11 mouse cellular contexts compared by ENCODE assay signal in genomic region chr5:100200805-100201204, GRCm38 (mm10). TPM values are rescaled to one million over a fixed set of nuclear protein-coding genes. Genes with fewer than 3 reads are reported as not detected.
DNase-seq lines count a peak whose midpoint lies in the region; ATAC-seq lines count a peak whose summit lies in the region.
"Had no signal": no experiment of that assay in that cellular context is flagged by ENCODE, and none has a peak within 500 bp of the region (broad histone marks: within the 10 kb centered on the region; RNA-seq: fewer than 3 reads in every experiment).

No protein-coding gene starts in this region.

- no peaks in the 10 kb centered on the region for H3K9me3 ChIP-seq in hindbrain, embryonic 11.5 days (ENCODE audit: control insufficient read depth, low read length)
- no peaks in the 10 kb centered on the region for H3K9me3 ChIP-seq in hindbrain, embryonic 10.5 days
- no peaks in the 10 kb centered on the region for H3K9me3 ChIP-seq in hindbrain, embryonic 14.5 days (ENCODE audit: control insufficient read depth, low read length)
- H3K9me3 ChIP-seq in neural tube, embryonic 12.5 days: no peaks in the 10 kb centered on the region

- no peak for ATAC-seq in hindbrain, embryonic 11.5 days (ENCODE audit: low FRiP score)
- peak; percentile 71; the same call in 1 of the 2 replicates for ATAC-seq in hindbrain, embryonic 14.5 days (ENCODE audit: low FRiP score)
- ATAC-seq in neural tube, embryonic 12.5 days (ENCODE audit: low FRiP score, low read depth): peak; percentile 76
- no peak for ATAC-seq in megakaryocyte-erythroid progenitor cell, adult 5-6 weeks (replicated peaks; ENCODE audit: low FRiP score, low TSS enrichment, poor library complexity, severe bottlenecking)

- no peak overlapping the region for H3K4me2 ChIP-seq in hindbrain, embryonic 11.5 days (replicated peaks; ENCODE audit: low read depth, low read length)
- no peak overlapping the region for H3K4me2 ChIP-seq in hindbrain, embryonic 14.5 days (replicated peaks)
- H3K4me2 ChIP-seq in neural tube, embryonic 12.5 days (replicated peaks): no peak overlapping the region

- no peak overlapping the region for H3K27ac ChIP-seq in hindbrain, embryonic 11.5 days (ENCODE audit: low read depth, low read length)
- H3K27ac ChIP-seq in hindbrain, embryonic 10.5 days: no peak overlapping the region
- H3K27ac ChIP-seq in hindbrain, embryonic 14.5 days: peak overlapping the region; percentile 2; the same call in 1 of the 2 replicates
- no peak overlapping the region for H3K27ac ChIP-seq in neural tube, embryonic 12.5 days

- H3K4me1 ChIP-seq in hindbrain, embryonic 11.5 days (replicated peaks; ENCODE audit: control insufficient read depth, insufficient read depth, low read length): no peaks in the 10 kb centered on the region
- H3K4me1 ChIP-seq in hindbrain, embryonic 10.5 days (replicated peaks): peaks cover 28% of the 10 kb centered on the region
- H3K4me1 ChIP-seq in hindbrain, embryonic 14.5 days (replicated peaks; ENCODE audit: control insufficient read depth, insufficient read depth, low read length): peaks cover 25% of the 10 kb centered on the region
- H3K4me1 ChIP-seq in neural tube, embryonic 12.5 days: peaks cover 18% of the 10 kb centered on the region; the same call in 1 of the 2 replicates

- no peaks in the 10 kb centered on the region for H3K36me3 ChIP-seq in hindbrain, embryonic 11.5 days (ENCODE audit: control insufficient read depth, insufficient read depth, low read length)
- H3K36me3 ChIP-seq in hindbrain, embryonic 10.5 days: no peaks in the 10 kb centered on the region
- no peaks in the 10 kb centered on the region for H3K36me3 ChIP-seq in hindbrain, embryonic 14.5 days (replicated peaks; ENCODE audit: control insufficient read depth, insufficient read depth)
- H3K36me3 ChIP-seq in neural tube, embryonic 12.5 days: no peaks in the 10 kb centered on the region

- H3K4me3 ChIP-seq in hindbrain, embryonic 11.5 days (ENCODE audit: low read depth, low read length): no peak overlapping the region
- H3K4me3 ChIP-seq in hindbrain, embryonic 10.5 days: no peak overlapping the region
- H3K4me3 ChIP-seq in hindbrain, embryonic 14.5 days (replicated peaks; ENCODE audit: low read length): no peak overlapping the region
- no peak overlapping the region for H3K4me3 ChIP-seq in neural tube, embryonic 12.5 days
- H3K4me3 ChIP-seq: erythroblast, embryonic 14.5 days had no signal

- no peaks in the 10 kb centered on the region for H3K27me3 ChIP-seq in hindbrain, embryonic 11.5 days (ENCODE audit: control insufficient read depth, insufficient read depth, low read length)
- H3K27me3 ChIP-seq in hindbrain, embryonic 10.5 days (ENCODE audit: insufficient read depth, poor library complexity, severe bottlenecking): peaks cover 6% of the 10 kb centered on the region; the same call in 1 of the 2 replicates
- H3K27me3 ChIP-seq in hindbrain, embryonic 14.5 days (ENCODE audit: control insufficient read depth, insufficient read depth, low read length): no peaks in the 10 kb centered on the region
- H3K27me3 ChIP-seq in neural tube, embryonic 12.5 days (replicated peaks): no peaks in the 10 kb centered on the region; the same call in 1 of the 2 replicates

- WGBS in hindbrain, embryonic 11.5 days: 39% methylated on average over 5 of the region's 5 CpGs
- 50% methylated on average over 5 of the region's 5 CpGs for WGBS in hindbrain, embryonic 10.5 days
- WGBS in hindbrain, embryonic 14.5 days: 28% methylated on average over 5 of the region's 5 CpGs
- WGBS in neural tube, embryonic 12.5 days: 43% methylated on average over 5 of the region's 5 CpGs

- intact Hi-C loops in heart, postnatal 25 days (cut with DNase I): no loop called here

- peak; percentile 50 for DNase-seq in hindbrain, embryonic 11.5 days (ENCODE audit: low spot score)
- DNase-seq in hindbrain, embryonic 10.5 days (ENCODE audit: low spot score): no peak
- DNase-seq in brain, adult 2 months (ENCODE audit: low read depth, low spot score): peak; percentile 82
- peak; percentile 73 for DNase-seq in hindbrain, embryonic 14.5 days (ENCODE audit: low spot score)
- DNase-seq in lung, postnatal 36 days: no peak
- no peak for DNase-seq in heart, postnatal 25 days (ENCODE audit: low spot score)
- DNase-seq: cerebellum, adult 9-10 months; lung, postnatal 10 days had no signal

- no peak overlapping the region for H3K9ac ChIP-seq in hindbrain, embryonic 11.5 days (ENCODE audit: low read depth, low read length)
- H3K9ac ChIP-seq in hindbrain, embryonic 14.5 days: no peak overlapping the region
- H3K9ac ChIP-seq in neural tube, embryonic 12.5 days: no peak overlapping the region

RNA-seq across cellular contexts. Expression of gene Tmem150c, which starts 41.2 kb away (rescaled TPM):
- 3.1 and 3.6 TPM in 2 replicates for polyA plus RNA-seq in hindbrain, embryonic 11.5 days (2014; fragmentation: Nextera tagmentation; extraction: Ambion mirVana)
- polyA plus RNA-seq in hindbrain, embryonic 10.5 days (2016; fragmentation: Nextera tagmentation; extraction: Ambion mirVana): 3.2 and 3.8 TPM in 2 replicates
- 24.2 and 26.8 TPM in 2 replicates for polyA plus RNA-seq in hindbrain, embryonic 14.5 days (2014; fragmentation: Nextera tagmentation; extraction: Ambion mirVana)
- 8.3 and 9.5 TPM in 2 replicates for polyA plus RNA-seq in neural tube, embryonic 12.5 days (2016; fragmentation: Nextera tagmentation; extraction: Ambion mirVana)
- total RNA-seq in heart, postnatal 25 days (2021): 1 to 10 TPM; 4.0 to 5.7 TPM
- total RNA-seq in megakaryocyte-erythroid progenitor cell, adult 5-6 weeks (2014; fragmentation: Nextera tagmentation): not detected in 2 replicates
- not detected in 2 replicates for total RNA-seq in megakaryocyte-erythroid progenitor cell, adult 5-6 weeks (2017)
- polyA plus RNA-seq: erythroblast, embryonic 14.5 days had no signal

Comparison
In these comparisons a context has a peak if more than half of its experiments do, and no peak if none do; other contexts are left out.
1. ATAC-seq: peak in hindbrain, embryonic 14.5 days (single experiment) and neural tube, embryonic 12.5 days (single experiment); none in hindbrain, embryonic 11.5 days (single experiment) and megakaryocyte-erythroid progenitor cell, adult 5-6 weeks (single experiment).
2. DNase-seq: peak in hindbrain, embryonic 11.5 days (single experiment), brain, adult 2 months (single experiment) and hindbrain, embryonic 14.5 days (single experiment); none in hindbrain, embryonic 10.5 days (single experiment), lung, postnatal 36 days (single experiment) and heart, postnatal 25 days (single experiment).